In the genomic region with DNA sequence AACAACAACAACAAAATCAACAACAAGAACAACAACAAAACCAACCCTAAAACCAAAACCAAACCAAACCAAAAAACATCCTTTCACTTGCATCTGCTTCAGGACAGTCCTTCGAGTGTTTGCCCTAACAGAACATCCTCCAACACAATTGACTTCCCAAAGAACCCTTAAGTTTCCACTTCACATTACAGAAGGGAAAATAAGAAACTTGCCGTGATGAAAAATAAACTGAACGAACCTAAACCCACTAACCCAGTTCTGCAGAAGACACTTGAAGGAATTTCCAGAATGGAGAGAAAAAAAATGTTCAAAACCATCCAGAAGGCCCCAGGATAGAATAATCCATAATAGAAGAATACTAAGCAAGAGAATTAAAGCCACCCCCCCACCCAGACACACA, we compare ENCODE assay signal across 22 mouse cellular contexts. TPM values are rescaled to one million over a fixed set of nuclear protein-coding genes. Genes with fewer than 3 reads are reported as not detected.
DNase-seq lines count a peak whose midpoint lies in the region; ATAC-seq and TF ChIP-seq lines count a peak whose summit lies in the region.
"Had no signal": no experiment of that assay in that cellular context is flagged by ENCODE, and none has a peak within 500 bp of the region (broad histone marks: within the 10 kb centered on the region; RNA-seq: fewer than 3 reads in every experiment).

No protein-coding gene starts in this region.

- peak; percentile 59 for DNase-seq in midbrain, embryonic 11.5 days (ENCODE audit: low spot score, missing footprints)
- DNase-seq in CH12.LX (ENCODE audit: extremely low read depth) (no peak), MEL (ENCODE audit: low read depth, low spot score) (peak; percentile 67)
- DNase-seq in lung, adult 18-20 months: no peak
- DNase-seq in frontal cortex, postnatal 36 days (ENCODE audit: low spot score in 2 of 2): no peak
- DNase-seq: adrenal gland, adult 2 months; adrenal gland, adult 8-10 months; adrenal gland, postnatal 10 days; adrenal gland, postnatal 14 days; adrenal gland, postnatal 25 days; adrenal gland, postnatal 36 days; B cell, adult 2 months; cerebellum, adult 11 months; cerebellum, adult 11-12 months; cerebellum, adult 18-20 months; cerebellum, adult 2 months; cerebellum, adult 8-10 months had no signal

- H3K79me2 ChIP-seq in CH12.LX (replicated peaks; ENCODE audit: control insufficient read depth, extremely low read depth, insufficient read depth, poor library complexity, severe bottlenecking): peaks cover 10% of the 10 kb centered on the region
- no peaks in the 10 kb centered on the region for H3K79me2 ChIP-seq in MEL (ENCODE audit: control insufficient read depth, insufficient read depth, low read length, poor library complexity)

- dilution Hi-C loops in CH12.LX (cut with MboI; ENCODE audit: extremely low pct_ligation_motif_present, extremely low pct_unique_long_range_greater_than_20kb, low sequenced_read_pairs): no loop called here

- H3K4me1 ChIP-seq in midbrain, embryonic 11.5 days (ENCODE audit: control insufficient read depth, insufficient read depth, low read length): no peaks in the 10 kb centered on the region
- no peaks in the 10 kb centered on the region for H3K4me1 ChIP-seq in midbrain, embryonic 15.5 days
- H3K4me1 ChIP-seq in CH12.LX (ENCODE audit: control insufficient read depth in 1 of 2, insufficient read depth in 2 of 2) (no peaks in the 10 kb centered on the region), MEL (ENCODE audit: control insufficient read depth in 1 of 2, insufficient read depth in 2 of 2, low read length in 2 of 2) (no peaks in the 10 kb centered on the region)

- no peak for ATAC-seq in midbrain, embryonic 11.5 days (ENCODE audit: low FRiP score)
- ATAC-seq in midbrain, embryonic 15.5 days (replicated peaks): no peak
- ATAC-seq: activated CD4-positive, CD25-positive, alpha-beta regulatory T cell, adult 4 months; CD4-positive, CD25-positive, alpha-beta regulatory T cell, adult 4 months; Patski had no signal

- no peak overlapping the region for H3K4me2 ChIP-seq in midbrain, embryonic 11.5 days
- H3K4me2 ChIP-seq in midbrain, embryonic 15.5 days: no peak overlapping the region
- no peak overlapping the region for H3K4me2 ChIP-seq in CH12.LX (ENCODE audit: insufficient read depth, low read depth, poor library complexity, severe bottlenecking)

- TF ChIP-seq EP300 in CH12.LX (IDR thresholded peaks at IDR 0.05; ENCODE audit: low read length) (no peak), MEL (IDR thresholded peaks at IDR 0.05; ENCODE audit: low read depth in 1 of 2, low read length in 2 of 2) (no peak)

- no peak overlapping the region for H3K9ac ChIP-seq in midbrain, embryonic 11.5 days (ENCODE audit: low read length)
- H3K9ac ChIP-seq in midbrain, embryonic 15.5 days: no peak overlapping the region
- H3K9ac ChIP-seq in CH12.LX (ENCODE audit: insufficient read depth, low read depth) (no peak overlapping the region), MEL (ENCODE audit: control insufficient read depth, low read depth, low read length, poor library complexity, severe bottlenecking) (no peak overlapping the region)

- H3K9me3 ChIP-seq in midbrain, embryonic 11.5 days (ENCODE audit: control insufficient read depth, low read length): no peaks in the 10 kb centered on the region
- no peaks in the 10 kb centered on the region for H3K9me3 ChIP-seq in midbrain, embryonic 15.5 days
- H3K9me3 ChIP-seq in CH12.LX (replicated peaks; ENCODE audit: low read length) (peaks cover 10% of the 10 kb centered on the region), MEL (replicated peaks; ENCODE audit: insufficient read depth, low read length) (no peaks in the 10 kb centered on the region)
- H3K9me3 ChIP-seq: G1E had no signal

- no peak for TF ChIP-seq CTCF in CH12.LX (conservative IDR thresholded peaks at IDR 0.05 in 1 of 2, IDR thresholded peaks at IDR 0.05 in 1 of 2; ENCODE audit: low read depth in 2 of 2, low read length in 2 of 2)
- no peak for TF ChIP-seq CTCF in MEL (IDR thresholded peaks at IDR 0.05 in 2 of 3, conservative IDR thresholded peaks at IDR 0.05 in 1 of 3; ENCODE audit: control insufficient read depth in 1 of 3, insufficient read depth in 1 of 3, low read depth in 2 of 3, low read length in 3 of 3, poor library complexity in 1 of 3, severe bottlenecking in 1 of 3)

- WGBS in midbrain, embryonic 11.5 days: 84% methylated on average over 3 of the region's 3 CpGs
- WGBS in midbrain, embryonic 15.5 days: 85% methylated on average over 3 of the region's 3 CpGs

- no peak for TF ChIP-seq RAD21 in CH12.LX (IDR thresholded peaks at IDR 0.05; ENCODE audit: low read depth, low read length)
- no peak for TF ChIP-seq RAD21 in MEL (IDR thresholded peaks at IDR 0.05; ENCODE audit: low read depth, low read length)

- H3K36me3 ChIP-seq in midbrain, embryonic 11.5 days (ENCODE audit: control insufficient read depth, insufficient read depth, low read length): no peaks in the 10 kb centered on the region
- no peaks in the 10 kb centered on the region for H3K36me3 ChIP-seq in midbrain, embryonic 15.5 days (replicated peaks)
- peaks cover 20 to 34% of the 10 kb centered on the region in 2 experiments for H3K36me3 ChIP-seq in CH12.LX (replicated peaks in 1 of 2; ENCODE audit: control insufficient read depth in 1 of 2, insufficient read depth in 1 of 2, low read length in 1 of 2)
- no peaks in the 10 kb centered on the region; a peak in 1 of 4 replicates for H3K36me3 ChIP-seq in MEL (ENCODE audit: control insufficient read depth in 1 of 2, insufficient read depth in 2 of 2, low read length in 2 of 2)
- H3K36me3 ChIP-seq: G1E had no signal

- H3K4me3 ChIP-seq in midbrain, embryonic 11.5 days (ENCODE audit: low read depth, low read length): no peak overlapping the region
- no peak overlapping the region for H3K4me3 ChIP-seq in midbrain, embryonic 15.5 days
- H3K4me3 ChIP-seq in CH12.LX (replicated peaks in 1 of 3; ENCODE audit: low read depth in 2 of 3, low read length in 2 of 3, poor library complexity in 1 of 3) (no peak overlapping the region), MEL (ENCODE audit: control insufficient read depth in 1 of 2, insufficient read depth in 1 of 2, low read depth in 2 of 2, low read length in 2 of 2) (no peak overlapping the region)

- in situ Hi-C loops in CH12.LX (cut with MboI; ENCODE audit: low pct_ligation_motif_present, low pct_unique_long_range_greater_than_20kb, low sequenced_read_pairs): no loop called here

- H3K27ac ChIP-seq in midbrain, embryonic 11.5 days (ENCODE audit: low read depth, low read length): no peak overlapping the region
- H3K27ac ChIP-seq in midbrain, embryonic 15.5 days: no peak overlapping the region
- no peak overlapping the region for H3K27ac ChIP-seq in CH12.LX (ENCODE audit: insufficient read depth, low read depth)
- H3K27ac ChIP-seq in MEL (ENCODE audit: control insufficient read depth, low read depth, low read length): no peak overlapping the region

- TF ChIP-seq POLR2A in CH12.LX (IDR thresholded peaks at IDR 0.05; ENCODE audit: low read depth, low read length) (no peak), MEL (IDR thresholded peaks at IDR 0.05; ENCODE audit: control insufficient read depth in 1 of 2, insufficient read depth in 1 of 2, low read depth in 1 of 2, low read length in 2 of 2, poor library complexity in 1 of 2) (no peak)

- H3K27me3 ChIP-seq in midbrain, embryonic 11.5 days (ENCODE audit: control insufficient read depth, insufficient read depth, low read length): no peaks in the 10 kb centered on the region
- H3K27me3 ChIP-seq in midbrain, embryonic 15.5 days (replicated peaks): no peaks in the 10 kb centered on the region
- H3K27me3 ChIP-seq in CH12.LX (replicated peaks) (no peaks in the 10 kb centered on the region), MEL (ENCODE audit: control insufficient read depth in 1 of 2, insufficient read depth in 2 of 2, low read length in 2 of 2) (no peaks in the 10 kb centered on the region)
- H3K27me3 ChIP-seq: Patski had no signal

TF ChIP-seq in CH12.LX, 34 proteins besides CTCF, POLR2A, EP300 and RAD21:
- peak; percentile 84; the same call in 1 of the 2 replicates for TF ChIP-seq POLR2AphosphoS2 (IDR thresholded peaks at IDR 0.05; ENCODE audit: low read depth, low read length)
- no peak for TF ChIP-seq ZNF384 (IDR thresholded peaks at IDR 0.05; ENCODE audit: low read depth, low read length)

TF ChIP-seq in MEL, 35 proteins besides CTCF, POLR2A, EP300 and RAD21 (continues in another document):
- TF ChIP-seq TCF12 (IDR thresholded peaks at IDR 0.05; ENCODE audit: low read depth, low read length) (no peak), NELFE (IDR thresholded peaks at IDR 0.05; ENCODE audit: low read depth, low read length) (no peak; the same call in 1 of the 2 replicates), SMC3 (IDR thresholded peaks at IDR 0.05; ENCODE audit: low read depth, low read length) (no peak; the same call in 1 of the 2 replicates)

RNA-seq across cellular contexts. Expression of a gene that starts 7.4 kb away (rescaled TPM):
- polyA plus RNA-seq in midbrain, embryonic 11.5 days (2014; fragmentation: Nextera tagmentation; extraction: Ambion mirVana): 0.62 and 0.71 TPM in 2 replicates
- polyA plus RNA-seq in midbrain, embryonic 15.5 days (2015; fragmentation: Nextera tagmentation; extraction: Ambion mirVana): 16.0 and 17.7 TPM in 2 replicates
- total RNA-seq in CH12.LX (2012; rRNA removed) (0.63 and 0.98 TPM in 2 replicates), CH12.LX (2014; rRNA removed) (0.41 and 0.44 TPM in 2 replicates), MEL (2012; rRNA removed) (2.1 and 2.4 TPM in 2 replicates)
- polyA plus RNA-seq in CH12.LX (2012; ENCODE audit: insufficient read length, low read depth) (1.1 and 1.4 TPM in 2 replicates), MEL (2012; ENCODE audit: insufficient read depth in 1 of 2, insufficient read length in 2 of 2, low read depth in 1 of 2, low replicate concordance in 2 of 2, missing spikeins in 1 of 2) (1 to 10 TPM in 1 of 2 experiments, not detected in 1; 8.1 TPM)

RNA-seq across cellular contexts. Expression of a gene that starts 9.1 kb away (rescaled TPM):
- polyA plus RNA-seq in midbrain, embryonic 11.5 days (2014; fragmentation: Nextera tagmentation; extraction: Ambion mirVana): 10.4 and 11.4 TPM in 2 replicates
- 37.7 and 38.0 TPM in 2 replicates for polyA plus RNA-seq in midbrain, embryonic 15.5 days (2015; fragmentation: Nextera tagmentation; extraction: Ambion mirVana)
- total RNA-seq in CH12.LX (2012; rRNA removed) (24.9 and 25.5 TPM in 2 replicates), CH12.LX (2014; rRNA removed) (19.3 and 20.0 TPM in 2 replicates), MEL (2012; rRNA removed) (37.9 and 39.8 TPM in 2 replicates)
- polyA plus RNA-seq in CH12.LX (2012; ENCODE audit: insufficient read length, low read depth) (19.6 and 24.0 TPM in 2 replicates), MEL (2012; ENCODE audit: insufficient read depth in 1 of 2, insufficient read length in 2 of 2, low read depth in 1 of 2, low replicate concordance in 2 of 2, missing spikeins in 1 of 2) (10 to 100 TPM in 1 of 2 experiments, not detected in 1; 51.2 TPM)

RNA-seq across cellular contexts. Expression of a gene that starts 12.9 kb away (rescaled TPM):
- 89.3 and 95.5 TPM in 2 replicates for polyA plus RNA-seq in midbrain, embryonic 11.5 days (2014; fragmentation: Nextera tagmentation; extraction: Ambion mirVana)
- 79.6 and 81.1 TPM in 2 replicates for polyA plus RNA-seq in midbrain, embryonic 15.5 days (2015; fragmentation: Nextera tagmentation; extraction: Ambion mirVana)
- total RNA-seq in CH12.LX (2012; rRNA removed) (63.2 and 78.0 TPM in 2 replicates), CH12.LX (2014; rRNA removed) (33.5 and 37.2 TPM in 2 replicates), MEL (2012; rRNA removed) (57.8 and 60.4 TPM in 2 replicates)
- polyA plus RNA-seq in CH12.LX (2012; ENCODE audit: insufficient read length, low read depth) (130 and 166 TPM in 2 replicates), MEL (2012; ENCODE audit: insufficient read depth in 1 of 2, insufficient read length in 2 of 2, low read depth in 1 of 2, low replicate concordance in 2 of 2, missing spikeins in 1 of 2) (100 to 1,000 TPM in 1 of 2 experiments, not detected in 1; 128 TPM)

Comparison
In these comparisons a context has a peak if more than half of its experiments do, and no peak if none do; other contexts are left out.
1. DNase-seq: peak in midbrain, embryonic 11.5 days (single experiment) and MEL (single experiment); none in CH12.LX (single experiment), lung, adult 18-20 months (0 of 2) and frontal cortex, postnatal 36 days (0 of 2).